Mouse (Mus musculus) kidney, postnatal 25 days (tissue): ENCODE data around the gene Rgma.

ENCODE experiments used
- DNase-seq, 2 experiments: peaks; one replicate each; pipeline ENCODE4 v3.0.0; 2021; ENCODE audit warnings: mixed read lengths in 2 of 2

The Rgma gene

DNA sequence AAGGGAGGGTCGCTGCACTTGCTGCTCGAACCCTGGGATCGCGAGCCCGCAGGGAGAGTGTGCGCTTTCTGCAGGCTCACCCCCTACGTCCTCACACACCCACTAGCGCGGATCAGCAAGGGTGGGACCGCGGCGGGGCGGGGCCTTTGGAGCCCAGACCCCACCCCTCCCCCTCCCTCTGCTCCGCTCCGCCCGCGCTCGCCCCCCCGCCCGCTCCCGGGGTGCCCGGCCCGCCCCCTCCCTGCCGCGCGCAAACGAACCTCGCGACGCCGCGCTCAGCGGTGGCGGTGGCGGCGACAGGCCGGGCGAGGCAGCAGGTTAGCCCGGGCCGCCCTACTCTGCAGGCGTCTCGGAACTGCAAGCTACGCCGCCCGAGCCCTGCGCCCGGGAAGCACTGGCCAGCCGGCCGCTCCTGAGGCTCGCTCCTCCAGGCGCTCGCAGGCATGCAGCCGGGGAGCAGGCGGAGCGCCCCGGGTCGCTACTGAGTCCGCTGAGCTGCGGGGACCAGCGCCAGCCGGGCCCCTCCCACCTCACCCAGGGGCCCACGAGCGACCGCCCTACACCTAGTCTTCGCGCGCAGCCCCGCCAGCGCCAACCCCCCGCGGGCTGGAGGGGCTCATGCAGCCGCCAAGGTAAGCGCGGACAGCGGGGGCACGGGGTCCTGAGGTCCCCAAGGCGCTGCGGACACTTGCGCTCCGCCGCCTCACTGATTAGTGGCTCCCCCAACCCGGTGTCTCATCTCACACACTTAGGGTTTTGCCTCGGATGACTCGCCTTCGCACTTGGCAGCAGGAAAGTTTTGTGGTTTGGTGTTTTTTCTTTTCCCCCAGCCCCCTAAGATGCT is at the start of gene Rgma:
Gene Rgma, plus strand, starts transcription at position 253 of the 844 bp plus-strand sequence.
- peak; percentile 38 to 65 for DNase-seq

DNA sequence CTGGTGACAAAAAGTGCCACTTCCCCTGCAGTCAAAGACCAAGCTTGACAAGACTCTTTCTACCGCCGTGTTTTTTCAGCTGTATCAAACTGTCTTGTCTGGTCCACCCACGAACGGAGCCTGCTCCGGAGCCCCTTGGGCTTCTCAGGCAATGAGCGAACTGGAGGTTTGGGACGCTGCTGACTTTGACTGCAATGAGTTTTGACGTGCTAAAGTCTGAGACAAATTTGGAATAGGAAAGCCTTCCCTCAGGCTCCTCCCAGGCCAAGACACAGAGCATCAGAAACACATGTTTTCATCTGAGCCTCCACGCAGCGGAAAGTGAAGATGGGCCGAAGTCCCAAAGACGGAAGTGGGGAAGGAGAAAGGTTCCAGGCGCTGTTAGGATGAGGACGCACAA is 49.1 kb upstream of the Rgma start:
- DNase-seq: no peak

GRCm38 (mm10) chr7:73326680-73327079 is 48.6 kb upstream of the Rgma start:
- no peak for DNase-seq

GRCm38 (mm10) chr7:73327193-73327592 is 48.1 kb upstream of the Rgma start:
- no peak for DNase-seq

GRCm38 (mm10) chr7:73327652-73328051 is 47.7 kb upstream of the Rgma start:
- no peak for DNase-seq

DNA sequence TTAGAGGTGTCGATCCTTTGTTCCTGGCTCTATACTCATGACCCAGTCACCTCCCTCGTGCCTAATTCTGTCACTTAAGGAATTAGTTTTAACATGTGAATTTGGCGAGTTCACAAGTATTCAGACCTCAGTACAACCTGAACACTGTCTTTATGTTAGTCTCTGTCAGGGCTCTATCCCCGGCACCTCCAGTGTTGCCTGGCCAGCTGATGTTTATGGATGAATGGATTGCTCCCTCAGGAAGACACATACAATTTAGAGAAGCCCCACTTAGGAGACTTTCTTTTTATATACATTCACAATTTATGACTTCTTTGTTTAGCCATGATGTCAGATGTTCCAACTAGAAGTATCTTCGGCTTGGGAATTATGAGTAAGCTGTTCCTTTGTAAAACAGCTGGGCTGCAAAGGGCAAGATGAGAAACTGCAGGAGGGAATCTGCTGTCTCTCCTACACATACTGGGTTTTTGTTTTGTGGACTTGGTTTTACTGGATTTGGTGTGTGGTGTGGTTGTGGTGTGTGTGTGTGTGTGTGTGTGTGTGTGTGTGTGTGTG is 46.6 kb upstream of the Rgma start:
- DNase-seq: no peak

DNA sequence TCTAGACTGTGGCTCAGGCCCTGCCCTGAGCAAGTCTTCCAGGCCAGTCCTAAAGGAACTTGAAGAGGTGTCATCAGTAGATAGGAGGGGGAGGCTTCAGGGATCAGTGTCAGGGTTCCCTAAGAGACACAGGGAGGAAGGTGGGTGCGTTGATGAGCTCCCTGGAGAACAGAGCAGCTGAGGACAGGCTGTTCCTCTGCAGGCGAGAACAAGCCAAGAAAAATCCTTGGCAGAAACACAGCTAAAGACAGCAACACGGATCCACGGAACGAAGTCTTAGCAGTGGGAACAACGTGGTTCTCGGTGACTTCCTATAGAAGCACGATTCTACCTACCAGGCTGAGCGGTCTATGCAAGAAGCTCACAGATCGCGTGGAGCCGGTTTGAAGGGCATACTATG is 44.6 kb upstream of the Rgma start:
- DNase-seq: no peak

DNA sequence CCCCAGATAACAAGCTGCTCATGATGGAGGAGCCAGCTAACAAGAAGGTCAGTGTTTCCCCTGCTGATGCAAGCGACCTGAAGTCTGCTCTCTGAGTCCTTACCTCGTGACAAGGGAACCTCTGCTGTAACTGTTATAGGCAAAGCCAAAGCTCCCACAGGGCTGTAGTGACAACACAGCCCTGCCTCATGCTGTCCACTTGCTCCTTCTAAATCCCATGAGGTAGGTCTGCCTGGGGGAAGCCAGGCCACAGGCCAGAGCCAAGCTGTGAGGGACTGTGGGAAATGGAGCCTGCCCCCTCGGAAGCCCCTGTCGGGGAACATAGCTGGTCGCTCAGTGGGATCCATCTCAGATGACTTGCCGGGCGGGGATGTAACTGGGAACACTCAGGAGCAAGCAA is 43.7 kb upstream of the Rgma start:
- DNase-seq: no peak

DNA sequence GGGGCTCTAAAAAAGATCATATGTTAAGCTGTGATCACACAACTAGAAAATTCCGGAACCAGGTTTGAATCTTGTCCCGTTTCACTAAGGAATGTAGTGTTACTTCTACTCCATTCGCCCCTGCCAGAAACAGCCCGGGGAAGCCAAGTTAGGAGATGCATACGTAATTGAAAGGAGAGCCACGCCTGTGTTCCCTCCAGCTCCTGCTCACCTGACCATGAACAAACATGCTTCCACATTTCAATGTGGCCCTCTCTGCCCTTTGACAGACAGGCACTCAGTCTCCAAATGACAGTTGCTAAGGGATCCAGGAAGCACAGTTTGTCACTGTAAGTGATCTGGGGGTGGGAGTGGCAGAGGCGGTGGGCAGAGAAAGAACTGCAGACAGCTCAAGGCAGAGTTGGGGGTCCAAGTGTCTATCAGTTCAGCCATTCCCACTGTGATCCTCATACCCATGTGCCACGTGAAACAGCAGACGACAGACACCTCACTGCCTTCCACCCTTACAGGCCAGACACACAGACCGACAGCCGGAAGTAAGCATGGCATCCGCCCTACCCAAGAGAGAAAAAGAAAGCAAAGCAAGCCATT is 41.8 kb upstream of the Rgma start:
- DNase-seq: no peak

- DNase-seq: no peak
These were observed 40.4 kb upstream of the Rgma start for GRCm38 (mm10) chr7:73334883-73335282.

GRCm38 (mm10) chr7:73336380-73336779 is 38.9 kb upstream of the Rgma start:
- DNase-seq: no peak

GRCm38 (mm10) chr7:73338353-73338752 is 37.0 kb upstream of the Rgma start:
- peak in 1 of 2 experiments; percentile 47 for DNase-seq

GRCm38 (mm10) chr7:73343852-73344251 is 31.5 kb upstream of the Rgma start:
- DNase-seq: no peak

- DNase-seq: no peak
These were observed 26.7 kb upstream of the Rgma start for GRCm38 (mm10) chr7:73348585-73349124.

DNA sequence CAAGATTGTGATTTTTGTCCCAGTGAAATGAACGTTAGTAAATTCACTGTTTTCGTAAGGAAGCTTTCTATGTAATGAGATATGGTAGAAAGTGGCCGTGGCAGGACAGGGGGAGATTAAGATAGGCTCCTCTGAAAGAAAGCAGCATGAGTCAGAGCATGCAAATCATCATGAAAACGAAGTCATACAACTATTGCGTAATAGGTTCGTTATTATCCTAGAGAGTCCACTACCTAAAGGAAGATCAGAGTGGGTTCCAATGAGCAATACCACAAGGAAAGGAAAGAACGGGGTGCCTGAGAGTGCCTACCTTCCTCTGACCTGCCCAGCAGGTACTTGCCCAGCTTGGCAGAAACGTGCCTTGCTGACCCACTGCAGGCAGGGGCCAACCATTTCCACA is 26.2 kb upstream of the Rgma start:
- no peak for DNase-seq

GRCm38 (mm10) chr7:73355229-73355628 is 20.1 kb upstream of the Rgma start:
- no peak for DNase-seq

- DNase-seq: no peak
These were observed 18.4 kb upstream of the Rgma start for GRCm38 (mm10) chr7:73356901-73357300.

- DNase-seq: no peak
These were observed 17.7 kb upstream of the Rgma start for GRCm38 (mm10) chr7:73357626-73358025.

GRCm38 (mm10) chr7:73365511-73365910 is 9.8 kb upstream of the Rgma start:
- DNase-seq: no peak

DNA sequence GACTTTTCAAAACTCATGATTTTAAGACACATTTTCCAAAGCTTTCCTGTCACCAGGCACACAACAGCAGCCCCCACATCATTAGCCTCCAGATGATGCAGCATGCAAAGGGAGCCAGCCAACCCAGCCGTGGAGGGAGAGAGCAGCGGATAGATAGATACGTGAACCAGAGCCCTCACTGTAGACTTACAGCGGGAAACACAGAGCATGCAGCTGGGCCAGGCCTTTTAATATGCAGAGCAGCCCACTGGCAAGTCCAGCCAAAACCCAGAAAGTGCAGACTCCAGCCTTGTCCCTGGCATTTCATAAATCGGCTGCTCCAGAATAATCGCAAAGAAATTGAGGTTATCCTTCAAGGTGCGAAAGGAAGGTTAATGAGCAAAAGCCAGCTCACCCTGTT is 9.3 kb upstream of the Rgma start:
- DNase-seq: no peak

GRCm38 (mm10) chr7:73367681-73368464 is 7.4 kb upstream of the Rgma start:
- DNase-seq: no peak

DNA sequence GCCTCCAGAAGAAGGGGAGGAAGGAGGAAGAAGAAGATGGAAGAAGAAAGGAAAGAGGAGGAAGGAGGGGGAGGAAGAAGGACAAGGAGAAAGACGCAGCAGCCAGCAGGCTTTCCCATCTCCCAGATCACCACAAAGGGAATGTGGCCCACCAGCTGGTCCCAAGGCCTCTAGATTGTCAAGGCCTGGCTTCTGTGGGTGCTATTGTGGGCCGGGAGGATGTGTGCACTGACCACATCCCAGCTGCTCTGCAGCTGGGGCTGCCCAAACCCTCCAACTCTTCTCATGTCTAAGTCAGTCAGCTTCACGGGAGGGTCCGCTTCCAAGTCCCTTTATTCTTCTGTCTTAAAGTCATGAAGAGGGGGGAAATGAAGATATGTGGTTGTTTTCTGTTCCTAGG is 5.3 kb upstream of the Rgma start:
- no peak for DNase-seq
